Mouse (Mus musculus) embryonic stem cell, embryonic (primary cell): ENCODE results near the gene Wdr46.
"Not testable (repeated sequence)": the region's sequence is repeated elsewhere in the genome, so short reads cannot be mapped to it uniquely, and the experiment has no call there.

Experiments
- CTCF ChIA-PET, 4 experiments: fragments of 300-600 bp in 2 of 4; fragments of 350-600 bp in 2 of 4; sonication (Branson Sonifier 250); formaldehyde crosslinking; loops; one replicate each; lab custom pipeline; 2022; ENCODE audit warnings: inconsistent platforms in 2 of 4; lab: Charles Lee
- POLR2A ChIA-PET, 4 experiments: fragments of 300-600 bp in 2 of 4; fragments of 350-600 bp in 2 of 4; sonication (Branson Sonifier 250); formaldehyde crosslinking; loops; one replicate each; lab custom pipeline; 2022; ENCODE audit warnings: antibody characterized with exemption in 4 of 4, inconsistent platforms in 1 of 4; lab: Charles Lee

The Wdr46 gene

DNA sequence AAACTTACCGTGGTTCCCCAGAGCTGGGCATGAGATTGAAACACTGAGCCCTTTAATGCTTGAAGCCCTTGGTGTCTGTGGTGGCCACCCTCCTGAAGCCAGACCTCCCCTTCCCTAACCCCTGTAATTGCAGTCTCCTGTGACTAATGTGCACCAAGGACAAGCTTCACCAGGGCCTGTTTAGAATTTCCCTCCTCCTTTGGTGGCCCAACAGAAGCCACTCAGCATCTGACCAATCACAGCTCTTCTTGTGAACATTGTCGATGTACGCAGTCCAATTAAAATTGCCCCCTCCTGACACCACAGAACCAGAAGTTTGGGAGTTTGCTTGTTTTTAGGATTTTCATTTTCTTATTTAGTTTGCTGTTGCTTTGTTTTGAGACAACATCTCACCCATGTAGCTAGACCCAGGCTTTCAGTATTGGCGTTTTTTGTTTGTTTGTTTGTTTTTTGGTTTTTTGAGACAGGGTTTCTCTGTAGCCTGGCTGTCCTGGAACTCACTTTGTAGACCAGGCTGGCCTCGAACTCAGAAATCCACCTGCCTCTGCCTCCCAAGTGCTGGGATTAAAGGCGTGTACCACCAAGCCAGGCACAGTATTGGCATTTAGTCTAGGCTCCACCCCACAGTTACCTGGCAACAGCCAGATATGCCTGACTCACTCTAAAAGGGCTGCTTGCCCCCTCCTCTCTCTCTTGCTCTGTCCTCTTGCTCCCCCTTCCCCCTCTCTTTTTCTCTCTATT is 36.4 kb upstream of the Wdr46 start:
- CTCF ChIA-PET: interaction anchor here (0.5 to 3.1 kb wide), 11 partner anchors 11 to 377 kb away, joined by 3 to 24 read pairs (median 4); partner anchors contain the start of genes Kifc1 (in 1 of the 4), Pfdn6 (in 1 of the 4), Tapbp (in 1 of the 4) and Wdr46 (in 1 of the 4)
- POLR2A ChIA-PET: interaction anchor here (0.6 to 5.3 kb wide), 29 partner anchors 9 to 1260 kb away, joined by 3 to 60 read pairs (median 4); partner anchors contain the start of genes Tapbp (in 3 of the 4), Zbtb22 (in 3 of the 4), Rab11b (in 2 of the 4) and Rps18 (in 2 of the 4)

- CTCF ChIA-PET: not testable (repeated sequence)
Measured at GRCm38 (mm10) chr17:33904835-33905234, 35.6 kb upstream of the Wdr46 start, which contains the start of gene Platr17. Gene Platr17 (plus strand): TSS chr17:33905135.

DNA sequence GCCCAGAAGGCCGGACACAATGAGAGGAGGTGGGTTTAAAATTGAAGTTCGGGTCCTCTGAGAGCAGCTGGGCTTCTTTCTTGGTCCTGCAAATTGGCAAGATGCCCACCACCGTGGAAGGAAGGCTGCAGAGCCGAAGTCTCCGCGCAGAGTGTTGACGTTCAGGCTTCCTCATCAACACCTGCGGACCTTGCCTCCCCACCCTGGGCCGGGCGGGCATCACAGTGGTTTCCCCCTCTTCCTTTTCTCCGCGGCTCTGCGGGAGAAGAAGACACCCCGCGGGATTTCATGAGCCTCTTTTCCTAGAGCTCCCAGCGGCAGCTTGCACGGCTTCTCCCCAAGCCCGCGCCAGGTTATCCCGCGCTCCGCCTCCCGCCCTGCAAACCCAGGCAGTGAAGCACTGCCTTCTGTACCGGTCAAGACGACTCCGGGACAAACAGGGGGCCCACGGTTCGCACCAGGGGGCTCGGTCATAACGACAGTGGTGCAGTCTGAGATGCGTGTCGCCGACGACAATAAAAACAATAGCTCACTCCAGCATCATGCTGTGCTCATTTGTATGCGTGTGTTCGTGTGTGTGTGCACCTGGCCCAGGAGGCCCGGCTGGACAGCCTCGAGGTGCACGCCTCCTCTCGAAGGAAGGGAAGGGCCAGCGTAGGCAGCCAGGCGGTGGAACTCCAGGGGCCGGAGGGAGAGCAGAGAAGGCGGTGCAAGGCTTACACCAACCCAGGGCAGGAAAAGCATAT is 32.0 kb upstream of the Wdr46 start:
- CTCF ChIA-PET: interaction anchor here (0.6 to 5.2 kb wide), 20 partner anchors 9 to 289 kb away, joined by 3 to 51 read pairs (median 4); partner anchors contain the start of genes Kifc1 (in 2 of the 4) and Psmb8 (in 1 of the 4)

More at GRCm38 (mm10) chr17:33904835-33905234, 35.6 kb upstream of the Wdr46 start, which contains the start of gene Platr17:
- POLR2A ChIA-PET: interaction anchor here in 3 of 4 experiments (0.6 to 13.1 kb wide), 5 partner anchors 12 to 256 kb away, joined by 3 to 161 read pairs (median 39); partner anchors contain the start of genes Tapbp (in 2 of the 3), Zbtb22 (in 2 of the 3), B3galt4 (in 1 of the 3) and Ndufa7 (in 1 of the 3)

DNA sequence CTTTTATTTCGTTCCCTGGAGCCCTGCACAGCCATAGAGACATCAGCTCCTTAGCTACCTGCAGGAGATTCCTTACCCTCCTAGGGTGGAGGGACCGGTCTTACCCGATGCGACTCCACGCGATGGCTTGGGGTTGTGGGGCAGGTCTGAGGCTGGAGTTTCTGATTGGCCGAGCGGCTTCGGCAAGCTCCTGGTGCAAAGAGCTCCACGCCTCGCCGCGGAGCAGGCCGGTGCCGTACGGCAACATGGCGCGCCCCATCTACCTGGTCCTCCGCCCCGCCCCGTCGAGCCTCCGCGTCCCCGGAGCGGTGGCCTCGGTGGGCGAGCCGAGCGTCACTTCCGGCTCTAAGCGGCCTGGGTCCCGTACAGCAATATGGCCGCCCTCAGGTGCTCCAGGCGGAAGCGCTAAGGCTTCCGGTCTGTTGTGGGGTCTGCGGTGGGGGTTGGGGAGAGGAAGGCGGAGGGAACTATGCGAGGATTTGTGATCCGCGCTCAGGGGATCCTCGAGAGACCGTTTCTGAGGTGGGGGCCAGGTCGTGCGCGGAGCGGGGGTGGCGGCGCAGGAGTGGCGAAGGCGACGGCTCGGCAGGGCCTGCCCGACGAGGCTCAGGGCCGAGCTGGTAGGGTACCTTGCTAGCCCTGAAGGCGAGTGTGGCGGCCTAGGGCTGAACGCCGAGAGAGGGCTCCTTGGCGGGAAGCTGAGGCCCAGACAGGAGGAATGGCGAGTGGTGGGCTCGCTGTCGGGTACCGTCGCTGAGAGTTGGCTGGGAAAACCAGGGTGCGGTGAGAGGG is 31.2 kb upstream of the Wdr46 start, which contains the start of gene Daxx:
Gene Daxx, plus strand, starts transcription at position 338 of the 792 bp plus-strand sequence.
- ChIA-PET POLR2A (interaction anchor here (0.6 to 13.1 kb wide), 78 partner anchors 7 to 1250 kb away, joined by 3 to 258 read pairs (median 4); partner anchors contain the start of genes B3galt4 (in 4 of the 4), H2-DMa (in 3 of the 4), Ndufa7 (in 3 of the 4) and Rps18 (in 3 of the 4)), CTCF (interaction anchor here in 3 of 4 experiments (0.6 to 5.2 kb wide), 20 partner anchors 8 to 216 kb away, joined by 3 to 51 read pairs (median 6); partner anchors contain the start of genes Kifc1 (in 2 of the 3), Ndufa7 (in 1 of the 3) and Rps28 (in 1 of the 3))

More for the DNA sequence above, 32.0 kb upstream of the Wdr46 start:
- POLR2A ChIA-PET: interaction anchor here (0.5 to 13.1 kb wide), 79 partner anchors 8 to 1251 kb away, joined by 3 to 258 read pairs (median 4); partner anchors contain the start of genes B3galt4 (in 4 of the 4), H2-DMa (in 3 of the 4), Ndufa7 (in 3 of the 4) and Rps18 (in 3 of the 4)

GRCm38 (mm10) chr17:33909869-33910250 is 30.6 kb upstream of the Wdr46 start:
- CTCF ChIA-PET: interaction anchor here (0.7 to 5.2 kb wide), 12 partner anchors 9 to 85 kb away, joined by 3 to 51 read pairs (median 8); partner anchors contain the start of genes Ndufa7 (in 1 of the 4) and Rps28 (in 1 of the 4)
- POLR2A ChIA-PET: interaction anchor here (0.7 to 13.1 kb wide), 36 partner anchors 7 to 311 kb away, joined by 3 to 258 read pairs (median 10); partner anchors contain the start of genes Ndufa7 (in 3 of the 4), Rps28 (in 3 of the 4), B3galt4 (in 2 of the 4) and H2-DMa (in 2 of the 4)

DNA sequence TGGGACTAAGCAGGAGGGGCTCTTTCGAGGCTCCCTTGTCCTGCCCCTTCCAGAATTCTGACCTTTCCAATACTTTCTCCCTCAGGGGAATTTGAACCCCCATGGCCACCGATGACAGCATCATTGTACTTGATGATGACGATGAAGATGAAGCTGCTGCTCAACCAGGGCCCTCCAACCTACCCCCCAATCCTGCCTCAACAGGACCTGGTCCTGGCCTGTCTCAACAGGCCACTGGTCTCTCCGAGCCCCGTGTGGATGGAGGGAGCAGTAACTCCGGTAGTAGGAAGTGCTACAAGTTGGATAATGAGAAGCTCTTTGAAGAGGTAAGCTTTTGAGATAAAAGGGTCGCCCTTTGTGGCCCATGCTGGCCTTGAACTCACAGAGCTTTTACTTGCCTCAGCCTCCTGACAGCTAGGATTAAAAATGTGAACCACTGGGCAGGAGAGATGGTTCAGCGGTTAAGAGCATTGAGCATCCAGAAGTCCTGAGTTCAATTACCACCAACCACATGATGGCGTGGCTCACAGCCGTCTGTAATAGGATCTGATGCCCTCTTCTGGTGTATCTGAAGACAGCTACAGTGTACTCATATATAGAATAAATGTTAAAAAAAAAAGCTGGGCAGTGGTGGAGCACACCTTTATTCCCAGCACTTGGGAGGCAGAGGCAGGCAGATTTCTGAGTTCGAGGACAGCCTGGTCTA is 30.0 kb upstream of the Wdr46 start:
- POLR2A ChIA-PET: interaction anchor here (0.6 to 13.1 kb wide), 29 partner anchors 7 to 209 kb away, joined by 3 to 258 read pairs (median 11); partner anchors contain the start of genes Ndufa7 (in 4 of the 4), Rps28 (in 4 of the 4), B3galt4 (in 2 of the 4) and H2-DMa (in 2 of the 4)

GRCm38 (mm10) chr17:33911052-33911812 is 29.2 kb upstream of the Wdr46 start:
- ChIA-PET POLR2A (interaction anchor here (0.5 to 13.1 kb wide), 28 partner anchors 6 to 151 kb away, joined by 3 to 258 read pairs (median 6); partner anchors contain the start of genes B3galt4 (in 4 of the 4), Ndufa7 (in 4 of the 4), Rps28 (in 4 of the 4) and Pfdn6 (in 2 of the 4)), CTCF (interaction anchor here (0.7 to 5.2 kb wide), 15 partner anchors 8 to 103 kb away, joined by 3 to 51 read pairs (median 4); partner anchors contain the start of genes Ndufa7 (in 1 of the 4), Rgl2 (in 1 of the 4) and Rps28 (in 1 of the 4))

More for the DNA sequence above, 30.0 kb upstream of the Wdr46 start:
- CTCF ChIA-PET: interaction anchor here (0.7 to 5.2 kb wide), 15 partner anchors 9 to 86 kb away, joined by 3 to 51 read pairs (median 6); partner anchors contain the start of genes Ndufa7 (in 1 of the 4) and Rps28 (in 1 of the 4)

DNA sequence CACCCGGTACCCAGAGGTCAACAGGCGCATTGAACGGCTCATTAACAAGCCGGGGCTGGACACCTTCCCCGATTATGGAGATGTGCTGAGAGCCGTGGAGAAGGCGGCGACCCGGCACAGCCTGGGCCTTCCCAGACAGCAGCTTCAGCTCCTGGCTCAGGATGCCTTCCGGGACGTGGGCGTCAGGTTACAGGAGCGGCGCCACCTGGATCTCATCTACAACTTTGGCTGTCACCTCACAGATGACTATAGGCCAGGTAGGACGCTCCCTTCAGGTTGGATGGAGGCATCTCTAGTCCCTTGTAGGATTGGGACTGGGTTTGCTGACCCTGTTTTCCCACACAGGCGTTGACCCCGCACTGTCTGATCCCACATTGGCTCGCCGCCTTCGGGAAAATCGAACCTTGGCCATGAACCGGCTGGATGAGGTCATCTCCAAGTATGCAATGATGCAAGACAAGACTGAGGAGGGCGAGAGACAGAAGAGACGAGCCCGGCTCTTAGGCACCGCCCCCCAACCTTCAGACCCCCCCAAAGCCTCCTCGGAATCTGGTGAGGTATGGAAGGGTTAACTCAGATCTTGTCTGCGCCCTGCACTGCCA is 28.5 kb upstream of the Wdr46 start:
- ChIA-PET POLR2A (interaction anchor here (0.5 to 13.1 kb wide), 24 partner anchors 8 to 152 kb away, joined by 3 to 258 read pairs (median 6); partner anchors contain the start of genes B3galt4 (in 4 of the 4), Ndufa7 (in 2 of the 4), Pfdn6 (in 2 of the 4) and Rps18 (in 2 of the 4)), CTCF (interaction anchor here (0.6 to 5.2 kb wide), 12 partner anchors 12 to 110 kb away, joined by 3 to 51 read pairs (median 4); partner anchors contain the start of gene Rgl2 (in 1 of the 4))

DNA sequence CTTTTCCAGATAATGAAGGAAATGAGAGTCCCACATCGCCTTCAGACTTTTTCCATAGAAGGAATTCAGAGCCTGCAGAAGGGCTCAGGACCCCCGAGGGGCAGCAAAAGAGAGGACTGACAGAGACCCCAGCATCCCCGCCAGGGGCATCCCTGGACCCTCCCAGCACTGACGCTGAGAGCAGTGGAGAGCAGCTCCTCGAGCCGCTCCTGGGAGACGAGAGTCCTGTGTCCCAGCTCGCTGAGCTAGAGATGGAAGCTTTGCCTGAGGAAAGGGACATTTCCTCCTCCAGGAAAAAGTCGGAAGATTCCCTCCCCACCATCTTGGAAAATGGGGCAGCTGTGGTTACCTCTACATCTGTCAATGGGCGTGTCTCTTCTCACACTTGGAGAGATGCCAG is 27.2 kb upstream of the Wdr46 start:
- ChIA-PET CTCF (interaction anchor here (0.6 to 5.2 kb wide), 8 partner anchors 10 to 1181 kb away, joined by 3 to 51 read pairs (median 4); no protein-coding TSS in a partner anchor), POLR2A (interaction anchor here in 3 of 4 experiments (0.6 to 13.1 kb wide), 16 partner anchors 9 to 153 kb away, joined by 3 to 258 read pairs (median 6); partner anchors contain the start of genes B3galt4 (in 3 of the 3), Ndufa7 (in 2 of the 3), Rps18 (in 2 of the 3) and Rps28 (in 2 of the 3))

- ChIA-PET CTCF (interaction anchor here in 3 of 4 experiments (0.6 to 3.5 kb wide), 5 partner anchors 11 to 1182 kb away, joined by 3 to 31 read pairs (median 10); no protein-coding TSS in a partner anchor), POLR2A (interaction anchor here in 3 of 4 experiments (0.7 to 13.1 kb wide), 11 partner anchors 6 to 922 kb away, joined by 3 to 258 read pairs (median 44); partner anchors contain the start of genes B3galt4 (in 2 of the 3), Daxx (in 1 of the 3), Kifc1 (in 1 of the 3) and Rgl2 (in 1 of the 3))
Measured at GRCm38 (mm10) chr17:33913905-33914304, 26.6 kb upstream of the Wdr46 start.

- ChIA-PET POLR2A (interaction anchor here (0.6 to 13.1 kb wide), 49 partner anchors 7 to 455 kb away, joined by 3 to 258 read pairs (median 7); partner anchors contain the start of genes B3galt4 (in 3 of the 4), H2-DMa (in 3 of the 4), Rgl2 (in 3 of the 4) and Rps18 (in 3 of the 4)), CTCF (interaction anchor here (0.6 to 3.5 kb wide), 17 partner anchors 8 to 1202 kb away, joined by 3 to 31 read pairs (median 5); partner anchors contain the start of gene Kifc1 (in 1 of the 4))
Measured at GRCm38 (mm10) chr17:33914969-33915391, 25.5 kb upstream of the Wdr46 start.

- ChIA-PET POLR2A (interaction anchor here (0.5 to 13.1 kb wide), 73 partner anchors 8 to 455 kb away, joined by 3 to 258 read pairs (median 6); partner anchors contain the start of genes B3galt4 (in 3 of the 4), H2-DMa (in 3 of the 4), Ndufa7 (in 3 of the 4) and Rgl2 (in 3 of the 4)), CTCF (interaction anchor here (0.6 to 3.5 kb wide), 22 partner anchors 8 to 193 kb away, joined by 3 to 31 read pairs (median 4); partner anchors contain the start of genes Kifc1 (in 1 of the 4), Rxrb (in 1 of the 4) and Slc39a7 (in 1 of the 4))
Measured at GRCm38 (mm10) chr17:33915671-33916250, 24.7 kb upstream of the Wdr46 start, which contains the start of the genes Tapbp and Zbtb22. Gene Tapbp (plus strand): TSS chr17:33915899. Gene Zbtb22 (plus strand): TSS chr17:33915904.
